Mouse (Mus musculus): ENCODE data around the gene Sirt7.

DNA sequence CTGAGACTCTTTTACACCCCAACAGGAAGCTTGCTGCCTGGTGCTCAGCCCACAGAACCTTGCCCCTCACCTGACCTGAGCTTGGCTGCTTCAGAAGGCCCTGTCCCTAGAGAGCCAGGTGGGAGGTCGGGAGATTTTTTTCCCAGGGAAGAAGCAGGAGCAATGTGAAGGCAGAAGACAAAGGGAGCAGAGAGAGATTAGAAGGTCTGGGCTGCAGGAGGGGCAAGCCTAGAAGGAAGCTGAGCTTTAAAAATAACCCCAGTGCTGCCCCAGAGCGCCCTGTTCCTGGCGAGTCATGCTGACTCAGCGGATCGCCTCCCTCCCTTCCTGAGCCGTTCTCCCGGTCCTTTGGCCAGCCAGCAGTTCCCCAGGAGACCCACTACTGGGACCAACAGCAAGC lies 4.9 kb upstream of the Sirt7 start:
- TF ChIP-seq POLR2A (IDR thresholded peaks at IDR 0.05; ENCODE audit: borderline replicate concordance, extremely low read depth, low read depth, low read length) (no peak), CTCF (IDR thresholded peaks at IDR 0.05; ENCODE audit: insufficient read depth, low read length) (no peak)

Measured in lung, adult 2 months (tissue).